Mouse (Mus musculus) spleen, adult 18-20 months (tissue): ENCODE data around the gene Fam187b.
A peak's percentile ranks its signal among the peaks of the same experiment; 100 is the strongest.

Experiments used
- DNase-seq, 2 experiments: peaks; one replicate each; pipeline ENCODE4 v3.0.0; 2022; ENCODE audit warnings: mixed read lengths in 2 of 2

Gene Fam187b

GRCm38 (mm10) chr7:30958866-30959487 lies 14.6 kb upstream of the Fam187b start:
- DNase-seq: no peak

- DNase-seq: no peak
Observed at GRCm38 (mm10) chr7:30959786-30960349, 13.7 kb upstream of the Fam187b start.

- no peak for DNase-seq
Observed at GRCm38 (mm10) chr7:30962862-30963261, 10.7 kb upstream of the Fam187b start.

- no peak for DNase-seq
Observed at GRCm38 (mm10) chr7:30964366-30964765, 9.2 kb upstream of the Fam187b start.

- no peak for DNase-seq
Observed at GRCm38 (mm10) chr7:30965677-30966076, 7.9 kb upstream of the Fam187b start.

- DNase-seq: no peak
Observed at GRCm38 (mm10) chr7:30966657-30967056, 6.9 kb upstream of the Fam187b start.

GRCm38 (mm10) chr7:30968611-30969010 lies 5.0 kb upstream of the Fam187b start:
- no peak for DNase-seq

GRCm38 (mm10) chr7:30969174-30969573 lies 4.4 kb upstream of the Fam187b start:
- no peak for DNase-seq

- DNase-seq: no peak
Observed at GRCm38 (mm10) chr7:30971901-30972300, 1.7 kb upstream of the Fam187b start.

- DNase-seq: no peak
Observed at GRCm38 (mm10) chr7:30972426-30973250, 952 bp upstream of the Fam187b start.

- DNase-seq: no peak
Observed at GRCm38 (mm10) chr7:30973251-30973500, 414 bp upstream of the Fam187b start, which contains the start of gene Lsr. Gene Lsr (minus strand): TSS chr7:30973464.

GRCm38 (mm10) chr7:30981703-30982102 lies 8.1 kb downstream of the Fam187b start:
- DNase-seq: no peak

GRCm38 (mm10) chr7:30985357-30985756 lies 11.8 kb downstream of the Fam187b start:
- no peak for DNase-seq

- no peak for DNase-seq
Observed at GRCm38 (mm10) chr7:30988519-30989162, 15.1 kb downstream of the Fam187b start.

- no peak for DNase-seq
Observed at GRCm38 (mm10) chr7:30992148-30992547, 18.6 kb downstream of the Fam187b start.

- DNase-seq: no peak
Observed at GRCm38 (mm10) chr7:30993986-30994385, 20.4 kb downstream of the Fam187b start.

GRCm38 (mm10) chr7:30996491-30996890 lies 22.9 kb downstream of the Fam187b start:
- no peak for DNase-seq

GRCm38 (mm10) chr7:31000505-31001020 lies 27.0 kb downstream of the Fam187b start:
- DNase-seq: peak; percentile 60 to 66

GRCm38 (mm10) chr7:31002650-31003049 lies 29.1 kb downstream of the Fam187b start:
- peak; percentile 48 to 59 for DNase-seq

GRCm38 (mm10) chr7:31007775-31008174 lies 34.2 kb downstream of the Fam187b start:
- no peak for DNase-seq

- DNase-seq: no peak
Observed at GRCm38 (mm10) chr7:31008175-31008574, 34.6 kb downstream of the Fam187b start.

- DNase-seq: no peak
Observed at GRCm38 (mm10) chr7:31008889-31009288, 35.3 kb downstream of the Fam187b start.

GRCm38 (mm10) chr7:31012971-31013370 lies 39.4 kb downstream of the Fam187b start:
- DNase-seq: no peak
